Mouse (Mus musculus): ENCODE results near the gene Gnb1l. TPM values are rescaled to one million over a fixed set of nuclear protein-coding genes. Genes with fewer than 3 reads are reported as not detected.

Gene Gnb1l
- polyA plus RNA-seq, 1 experiment = 6.6 TPM

GRCm38 (mm10) chr16:18462031-18462430 lies 36.5 kb upstream of the Gnb1l start:
- no peak overlapping the region for H3K4me2 ChIP-seq (ENCODE audit: low read depth)

GRCm38 (mm10) chr16:18462598-18462997 lies 35.9 kb upstream of the Gnb1l start:
- Histone ChIP-seq H3K4me2 (ENCODE audit: low read depth) (no peak overlapping the region), H3K27me3 (ENCODE audit: control insufficient read depth, insufficient read depth, insufficient read length) (no peaks in the 10 kb centered on the region)

More at GRCm38 (mm10) chr16:18462031-18462430, 36.5 kb upstream of the Gnb1l start:
- H3K27me3 ChIP-seq (ENCODE audit: control insufficient read depth, insufficient read depth, insufficient read length) = no peaks in the 10 kb centered on the region
- H3K4me3 ChIP-seq = no peak overlapping the region
- no peaks in the 10 kb centered on the region for H3K79me2 ChIP-seq (ENCODE audit: control insufficient read depth, insufficient read depth)
- no peaks in the 10 kb centered on the region for H3K36me3 ChIP-seq (ENCODE audit: control insufficient read depth, insufficient read depth)
- no peak overlapping the region for H3ac ChIP-seq (ENCODE audit: control insufficient read depth, insufficient read length)
- TF ChIP-seq SRF (IDR thresholded peaks at IDR 0.05; ENCODE audit: control insufficient read depth, insufficient read length, low read depth) (no peak), POLR2A (IDR thresholded peaks at IDR 0.05; ENCODE audit: insufficient read length, low read depth) (no peak), TCF12 (IDR thresholded peaks at IDR 0.05; ENCODE audit: insufficient read depth, poor library complexity, severe bottlenecking) (no peak), POLR2AphosphoS2 (IDR thresholded peaks at IDR 0.05; ENCODE audit: insufficient read length, low read depth) (no peak), MYOD1 (IDR thresholded peaks at IDR 0.05; ENCODE audit: control insufficient read depth in 1 of 3, insufficient read length in 2 of 3, low read depth in 2 of 3) (no peak), E2F4 (IDR thresholded peaks at IDR 0.05; ENCODE audit: insufficient read depth) (no peak), REST (IDR thresholded peaks at IDR 0.05; ENCODE audit: insufficient read depth, insufficient read length) (no peak), TCF3 (IDR thresholded peaks at IDR 0.05; ENCODE audit: insufficient read length, low read depth) (no peak), USF1 (IDR thresholded peaks at IDR 0.05; ENCODE audit: low read depth) (no peak), MAX (IDR thresholded peaks at IDR 0.05; ENCODE audit: low read depth) (no peak), MYOG (IDR thresholded peaks at IDR 0.05; ENCODE audit: control insufficient read depth in 1 of 3, insufficient read depth in 1 of 3, insufficient read length in 2 of 3, low read depth in 2 of 3) (no peak), CEBPB (IDR thresholded peaks at IDR 0.05; ENCODE audit: insufficient read depth, poor library complexity, severe bottlenecking) (no peak)

GRCm38 (mm10) chr16:18464271-18464670 lies 34.2 kb upstream of the Gnb1l start:
- TF ChIP-seq MYOD1 (IDR thresholded peaks at IDR 0.05; ENCODE audit: control insufficient read depth in 1 of 3, insufficient read length in 2 of 3, low read depth in 2 of 3) (peak in 1 of 3 experiments; percentile 20), SRF (IDR thresholded peaks at IDR 0.05; ENCODE audit: control insufficient read depth, insufficient read length, low read depth) (no peak)
- Histone ChIP-seq H3K36me3 (ENCODE audit: control insufficient read depth, insufficient read depth) (no peaks in the 10 kb centered on the region), H3K27me3 (ENCODE audit: control insufficient read depth, insufficient read depth, insufficient read length) (no peaks in the 10 kb centered on the region)

More at GRCm38 (mm10) chr16:18462598-18462997, 35.9 kb upstream of the Gnb1l start:
- H3K79me2 ChIP-seq (ENCODE audit: control insufficient read depth, insufficient read depth) = no peaks in the 10 kb centered on the region
- no peak overlapping the region for H3ac ChIP-seq (ENCODE audit: control insufficient read depth, insufficient read length)
- H3K36me3 ChIP-seq (ENCODE audit: control insufficient read depth, insufficient read depth) = no peaks in the 10 kb centered on the region
- no peak for TF ChIP-seq POLR2A (IDR thresholded peaks at IDR 0.05; ENCODE audit: insufficient read length, low read depth)
- no peak for TF ChIP-seq MYOD1 (IDR thresholded peaks at IDR 0.05; ENCODE audit: control insufficient read depth in 1 of 3, insufficient read length in 2 of 3, low read depth in 2 of 3)
- TF ChIP-seq SRF (IDR thresholded peaks at IDR 0.05; ENCODE audit: control insufficient read depth, insufficient read length, low read depth) = no peak
- no peak for TF ChIP-seq POLR2AphosphoS2 (IDR thresholded peaks at IDR 0.05; ENCODE audit: insufficient read length, low read depth)
- H3K4me3 ChIP-seq = no peak overlapping the region

GRCm38 (mm10) chr16:18470829-18471228 lies 27.7 kb upstream of the Gnb1l start:
- H3K36me3 ChIP-seq (ENCODE audit: control insufficient read depth, insufficient read depth) = no peaks in the 10 kb centered on the region
- no peaks in the 10 kb centered on the region for H3K27me3 ChIP-seq (ENCODE audit: control insufficient read depth, insufficient read depth, insufficient read length)
- TF ChIP-seq MAX (IDR thresholded peaks at IDR 0.05; ENCODE audit: low read depth) = no peak
- TF ChIP-seq POLR2A (IDR thresholded peaks at IDR 0.05; ENCODE audit: insufficient read length, low read depth) = no peak
- TF ChIP-seq CEBPB (IDR thresholded peaks at IDR 0.05; ENCODE audit: insufficient read depth, poor library complexity, severe bottlenecking) = no peak
- no peak for TF ChIP-seq TCF12 (IDR thresholded peaks at IDR 0.05; ENCODE audit: insufficient read depth, poor library complexity, severe bottlenecking)
- no peak for TF ChIP-seq MYOG (IDR thresholded peaks at IDR 0.05; ENCODE audit: control insufficient read depth in 1 of 3, insufficient read depth in 1 of 3, insufficient read length in 2 of 3, low read depth in 2 of 3)
- TF ChIP-seq E2F4 (IDR thresholded peaks at IDR 0.05; ENCODE audit: insufficient read depth) = no peak
- no peak for TF ChIP-seq SRF (IDR thresholded peaks at IDR 0.05; ENCODE audit: control insufficient read depth, insufficient read length, low read depth)
- TF ChIP-seq USF1 (IDR thresholded peaks at IDR 0.05; ENCODE audit: low read depth) = no peak
- TF ChIP-seq POLR2AphosphoS2 (IDR thresholded peaks at IDR 0.05; ENCODE audit: insufficient read length, low read depth) = no peak
- TF ChIP-seq MYOD1 (IDR thresholded peaks at IDR 0.05; ENCODE audit: control insufficient read depth in 1 of 3, insufficient read length in 2 of 3, low read depth in 2 of 3) = no peak
- TF ChIP-seq REST (IDR thresholded peaks at IDR 0.05; ENCODE audit: insufficient read depth, insufficient read length) = no peak
- no peak for TF ChIP-seq TCF3 (IDR thresholded peaks at IDR 0.05; ENCODE audit: insufficient read length, low read depth)
- H3K4me2 ChIP-seq (ENCODE audit: low read depth) = no peak overlapping the region
- no peak overlapping the region for H3ac ChIP-seq (ENCODE audit: control insufficient read depth, insufficient read length)
- H3K79me2 ChIP-seq (ENCODE audit: control insufficient read depth, insufficient read depth) = no peaks in the 10 kb centered on the region
- no peak overlapping the region for H3K4me3 ChIP-seq

More at GRCm38 (mm10) chr16:18464271-18464670, 34.2 kb upstream of the Gnb1l start:
- no peak overlapping the region for H3K4me3 ChIP-seq
- H3K79me2 ChIP-seq (ENCODE audit: control insufficient read depth, insufficient read depth) = no peaks in the 10 kb centered on the region
- H3K4me2 ChIP-seq (ENCODE audit: low read depth) = peak overlapping the region; percentile 1
- no peak overlapping the region for H3ac ChIP-seq (ENCODE audit: control insufficient read depth, insufficient read length)

- no peaks in the 10 kb centered on the region for H3K27me3 ChIP-seq (ENCODE audit: control insufficient read depth, insufficient read depth, insufficient read length)
- H3ac ChIP-seq (ENCODE audit: control insufficient read depth, insufficient read length) = no peak overlapping the region
- no peak for TF ChIP-seq E2F4 (IDR thresholded peaks at IDR 0.05; ENCODE audit: insufficient read depth)
- TF ChIP-seq POLR2AphosphoS2 (IDR thresholded peaks at IDR 0.05; ENCODE audit: insufficient read length, low read depth) = no peak
- TF ChIP-seq REST (IDR thresholded peaks at IDR 0.05; ENCODE audit: insufficient read depth, insufficient read length) = no peak
- no peak for TF ChIP-seq TCF3 (IDR thresholded peaks at IDR 0.05; ENCODE audit: insufficient read length, low read depth)
- TF ChIP-seq SRF (IDR thresholded peaks at IDR 0.05; ENCODE audit: control insufficient read depth, insufficient read length, low read depth) = no peak
- no peak for TF ChIP-seq USF1 (IDR thresholded peaks at IDR 0.05; ENCODE audit: low read depth)
- no peak for TF ChIP-seq TCF12 (IDR thresholded peaks at IDR 0.05; ENCODE audit: insufficient read depth, poor library complexity, severe bottlenecking)
- no peak for TF ChIP-seq POLR2A (IDR thresholded peaks at IDR 0.05; ENCODE audit: insufficient read length, low read depth)
- TF ChIP-seq MAX (IDR thresholded peaks at IDR 0.05; ENCODE audit: low read depth) = no peak
- no peak for TF ChIP-seq MYOD1 (IDR thresholded peaks at IDR 0.05; ENCODE audit: control insufficient read depth in 1 of 3, insufficient read length in 2 of 3, low read depth in 2 of 3)
- no peak for TF ChIP-seq CEBPB (IDR thresholded peaks at IDR 0.05; ENCODE audit: insufficient read depth, poor library complexity, severe bottlenecking)
- no peak for TF ChIP-seq MYOG (IDR thresholded peaks at IDR 0.05; ENCODE audit: control insufficient read depth in 1 of 3, insufficient read depth in 1 of 3, insufficient read length in 2 of 3, low read depth in 2 of 3)
- H3K36me3 ChIP-seq (ENCODE audit: control insufficient read depth, insufficient read depth) = no peaks in the 10 kb centered on the region
- H3K4me3 ChIP-seq = no peak overlapping the region
- no peak overlapping the region for H3K4me2 ChIP-seq (ENCODE audit: low read depth)
- H3K79me2 ChIP-seq (ENCODE audit: control insufficient read depth, insufficient read depth) = no peaks in the 10 kb centered on the region
These were observed 27.0 kb upstream of the Gnb1l start for GRCm38 (mm10) chr16:18471381-18471955.
